Mouse (Mus musculus): ENCODE data around the gene Man1a2.

DNA sequence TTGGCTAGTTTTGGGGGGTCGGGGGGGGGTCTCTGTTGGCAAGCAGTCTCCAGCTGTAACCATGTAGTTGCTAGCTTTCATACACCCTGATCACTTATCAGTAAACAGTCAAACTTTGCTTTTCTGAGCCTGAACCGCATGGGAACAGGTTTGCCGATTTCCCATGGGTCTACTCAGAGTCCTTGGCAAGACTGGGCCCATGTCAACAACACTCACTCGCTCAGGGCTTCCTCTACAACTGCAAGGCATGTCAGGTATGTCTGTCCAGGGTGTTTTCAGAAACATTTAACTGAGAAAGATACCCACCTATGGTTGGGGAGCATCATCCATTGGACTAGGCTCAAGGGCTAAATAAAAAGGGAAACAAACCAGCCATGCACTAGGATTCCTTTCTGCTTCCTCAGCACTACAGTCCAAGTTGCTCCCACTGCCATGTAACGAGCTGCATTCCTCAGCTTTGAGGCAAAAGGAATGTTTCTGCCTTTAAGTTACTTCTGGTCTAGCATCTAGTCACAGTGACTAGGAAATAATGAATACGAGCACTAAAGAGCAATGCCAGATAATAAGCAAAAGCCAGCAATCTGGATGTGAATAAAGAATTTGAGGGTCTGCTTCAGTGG is 6.2 kb downstream of the Man1a2 start:
- TF ChIP-seq POLR2A (IDR thresholded peaks at IDR 0.05; ENCODE audit: borderline replicate concordance, extremely low read depth, insufficient read depth, insufficient read length, poor library complexity, severe bottlenecking) (no peak), CTCF (IDR thresholded peaks at IDR 0.05; ENCODE audit: borderline replicate concordance, extremely low read depth, insufficient read depth, insufficient read length) (no peak)
